Mouse (Mus musculus) T-helper 17 cell (primary cell): ENCODE results near the gene Aloxe3.

ENCODE experiments used
- in situ Hi-C, 2 experiments: fragments of 300-600 bp; cut with MboI, MseI; formaldehyde crosslinking; loops; 1 replicate in 1 of 2; 2 replicates in 1 of 2; pipeline ENCODE4 v1.15.1; 2025; ENCODE audit warnings: high pct_unique_total_duplicates in 2 of 2

Gene Aloxe3

GRCm38 (mm10) chr11:69151004-69151403 lies 25.3 kb downstream of the Aloxe3 start:
- in situ Hi-C loops = no loop called here

- in situ Hi-C loops = no loop called here
Measured at GRCm38 (mm10) chr11:69153831-69154230, 28.1 kb downstream of the Aloxe3 start.

- in situ Hi-C loops = no loop called here
Measured at GRCm38 (mm10) chr11:69155351-69155750, 29.7 kb downstream of the Aloxe3 start.

GRCm38 (mm10) chr11:69156800-69157199 lies 31.1 kb downstream of the Aloxe3 start, which contains the start of gene Alox12b:
TSS of gene Alox12b (plus strand) at chr11:69156989.
- in situ Hi-C loops = no loop called here

- in situ Hi-C loops = loop anchor here in 1 of 2 experiments (10.0 kb wide), 1 partner anchor 1055 kb away; no protein-coding TSS in a partner anchor
Measured at GRCm38 (mm10) chr11:69169313-69169712, 43.6 kb downstream of the Aloxe3 start.

GRCm38 (mm10) chr11:69171626-69172025 lies 45.9 kb downstream of the Aloxe3 start:
- in situ Hi-C loops = no loop called here

GRCm38 (mm10) chr11:69172606-69173005 lies 46.9 kb downstream of the Aloxe3 start:
- in situ Hi-C loops = no loop called here

- in situ Hi-C loops = no loop called here
Measured at GRCm38 (mm10) chr11:69174722-69175121, 49.0 kb downstream of the Aloxe3 start.

- in situ Hi-C loops = no loop called here
Measured at GRCm38 (mm10) chr11:69178525-69178924, 52.8 kb downstream of the Aloxe3 start.

GRCm38 (mm10) chr11:69179512-69179911 lies 53.8 kb downstream of the Aloxe3 start:
- in situ Hi-C loops = no loop called here

- in situ Hi-C loops = loop anchor here (5.0 to 10.0 kb wide), 2 partner anchors 55 to 202 kb away; partner anchors contain the start of gene Gucy2e (in 1 of the 2)
Measured at GRCm38 (mm10) chr11:69180120-69180519, 54.4 kb downstream of the Aloxe3 start.

GRCm38 (mm10) chr11:69185031-69185430 lies 59.3 kb downstream of the Aloxe3 start:
- in situ Hi-C loops = loop anchor here (5.0 to 10.0 kb wide), 2 partner anchors 50 to 52 kb away; partner anchors contain the start of gene Gucy2e (in 2 of the 2)

GRCm38 (mm10) chr11:69185936-69186335 lies 60.2 kb downstream of the Aloxe3 start:
- in situ Hi-C loops = loop anchor here (5.0 to 10.0 kb wide), 2 partner anchors 49 to 51 kb away; partner anchors contain the start of gene Gucy2e (in 2 of the 2)

- in situ Hi-C loops = no loop called here
Measured at GRCm38 (mm10) chr11:69192840-69193239, 67.1 kb downstream of the Aloxe3 start.

- in situ Hi-C loops = no loop called here
Measured at GRCm38 (mm10) chr11:69196766-69197165, 71.1 kb downstream of the Aloxe3 start.

- in situ Hi-C loops = no loop called here
Measured at GRCm38 (mm10) chr11:69197194-69197593, 71.5 kb downstream of the Aloxe3 start.

- in situ Hi-C loops = no loop called here
Measured at GRCm38 (mm10) chr11:69197743-69198142, 72.0 kb downstream of the Aloxe3 start, which contains the start of gene Alox8. TSS of gene Alox8 (minus strand) at chr11:69197843.
